Mouse (Mus musculus) forebrain, postnatal 0 days (tissue): Measurements from ENCODE around the gene Banp. TPM values are rescaled to one million over a fixed set of nuclear protein-coding genes. Genes with fewer than 3 reads are reported as not detected.
A peak's percentile ranks its signal among the peaks of the same experiment; 100 is the strongest.

Experiments used
- ATAC-seq: fragments of 200-750 bp; cut with Nextera tagmentation; 2 replicates; pipeline ENCODE4 v1.8.0; 2017; ENCODE audit warnings: mild to moderate bottlenecking, moderate library complexity
- DNase-seq: peaks from one replicate; pipeline ENCODE4 v3.0.0-alpha.2; 2015
- H3K27ac ChIP-seq: fragments of 300-500 bp; sonication (generic); 2 replicates; pipeline ENCODE4 v1.5.1; 2014; ENCODE audit warnings: low read depth, mild to moderate bottlenecking, antibody characterized with exemption, low read length, moderate library complexity, mixed read lengths
- H3K27me3 ChIP-seq: fragments of 300-500 bp; sonication (generic); 2 replicates; pipeline ENCODE4 v1.6.1; 2014; ENCODE audit warnings: mild to moderate bottlenecking, low read length, mixed read lengths; ENCODE audit not compliant: insufficient read depth
- H3K36me3 ChIP-seq: fragments of 300-500 bp; sonication (generic); 2 replicates; pipeline ENCODE4 v1.6.1; 2014; ENCODE audit warnings: mild to moderate bottlenecking, moderate library complexity; ENCODE audit not compliant: insufficient read depth
- H3K4me1 ChIP-seq: fragments of 300-500 bp; sonication (generic); 2 replicates; pipeline ENCODE4 v1.6.1; 2014; ENCODE audit warnings: antibody characterized with exemption; ENCODE audit not compliant: insufficient read depth
- H3K4me2 ChIP-seq: fragments of 300-500 bp; sonication (generic); 2 replicates; pipeline ENCODE4 v1.6.1; 2014; ENCODE audit warnings: low read depth, mild to moderate bottlenecking, moderate library complexity
- H3K4me3 ChIP-seq: fragments of 300-500 bp; sonication (generic); 2 replicates; pipeline ENCODE4 v1.5.1; 2014; ENCODE audit warnings: low read depth, low read length, mixed read lengths
- H3K9ac ChIP-seq: fragments of 300-500 bp; sonication (generic); 2 replicates; pipeline ENCODE4 v1.6.1; 2014; ENCODE audit warnings: mild to moderate bottlenecking
- H3K9me3 ChIP-seq: fragments of 300-500 bp; sonication (generic); 2 replicates; pipeline ENCODE4 v1.6.1; 2016; ENCODE audit warnings: low read length
- CTCF ChIP-seq: sonication (generic); IDR thresholded peaks from 2 replicates; pipeline ENCODE4 v1.5.1; 2016; ENCODE audit warnings: antibody characterized with exemption, control low read depth, low read depth
- WGBS: fragments of 180-500 bp; shearing (Covaris S2); extraction: QIAGEN DNeasy Blood & Tissue Kit; methylation state at CpG from one replicate; pipeline ENCODE4 v1.1.7; 2014; 5-methylcytosine and 5-hydroxymethylcytosine counted together
- polyA plus RNA-seq: library from polyadenylated mRNA; unstranded; fragments of >200 nt; fragmentation: Nextera tagmentation; extraction: Ambion mirVana; gene quantifications from 2 replicates; pipeline ENCODE4 v1.2.1, GENCODE M21; 2015
- total RNA-seq: library from RNA; depleted of rRNA; stranded (reverse); fragments of >200 nt; gene quantifications from 2 replicates; pipeline ENCODE4 v1.2.3, GENCODE M21; 2014

The Banp gene
- total and polyA plus RNA-seq, 2 experiments from 2014 or later, result 29.3 to 37.9 TPM

GRCm38 (mm10) chr8:122006688-122007484 is 57.3 kb downstream of the Banp start:
- Histone ChIP-seq H3K27ac (peak overlapping the region; percentile 72), H3K4me3 (peak overlapping the region; percentile 19)

GRCm38 (mm10) chr8:122008395-122008794 is 58.8 kb downstream of the Banp start:
- H3K9ac ChIP-seq, result no peak overlapping the region
- H3K36me3 ChIP-seq, result peaks cover 12% of the 10 kb centered on the region; the same call in 1 of the 2 replicates
- DNase-seq, result no peak
- no peaks in the 10 kb centered on the region for H3K4me1 ChIP-seq
- no peak overlapping the region for H3K4me3 ChIP-seq
- no peak overlapping the region for H3K4me2 ChIP-seq
- ATAC-seq, result no peak
- 74% methylated on average over 5 of the region's 5 CpGs for WGBS
- no peaks in the 10 kb centered on the region for H3K9me3 ChIP-seq
- no peaks in the 10 kb centered on the region for H3K27me3 ChIP-seq
- no peak overlapping the region for H3K27ac ChIP-seq
- no peak for TF ChIP-seq CTCF

More at GRCm38 (mm10) chr8:122006688-122007484, 57.3 kb downstream of the Banp start:
- peak; percentile 72 for DNase-seq
- no peaks in the 10 kb centered on the region for H3K4me1 ChIP-seq
- peaks cover 24% of the 10 kb centered on the region for H3K36me3 ChIP-seq
- no peaks in the 10 kb centered on the region for H3K9me3 ChIP-seq
- no peaks in the 10 kb centered on the region for H3K27me3 ChIP-seq
- TF ChIP-seq CTCF, result no peak
- peak; percentile 84 for ATAC-seq
- H3K9ac ChIP-seq, result peak overlapping the region; percentile 31; the same call in 1 of the 2 replicates
- 66% methylated on average over 13 of the region's 13 CpGs for WGBS
- H3K4me2 ChIP-seq, result peak overlapping the region; percentile 39

- ATAC-seq, result no peak
- H3K4me2 ChIP-seq, result no peak overlapping the region
- 91% methylated on average over 5 of the region's 5 CpGs for WGBS
- H3K27ac ChIP-seq, result no peak overlapping the region
- no peak for DNase-seq
- peaks cover 12% of the 10 kb centered on the region; the same call in 1 of the 2 replicates for H3K36me3 ChIP-seq
- no peaks in the 10 kb centered on the region for H3K27me3 ChIP-seq
- TF ChIP-seq CTCF, result no peak
- no peak overlapping the region for H3K9ac ChIP-seq
- no peaks in the 10 kb centered on the region for H3K9me3 ChIP-seq
- peaks cover 12% of the 10 kb centered on the region for H3K4me1 ChIP-seq
- no peak overlapping the region for H3K4me3 ChIP-seq
These were observed 61.1 kb downstream of the Banp start for GRCm38 (mm10) chr8:122010638-122011037.

GRCm38 (mm10) chr8:122011066-122011588 is 61.6 kb downstream of the Banp start:
- Histone ChIP-seq H3K4me1 (peaks cover 12% of the 10 kb centered on the region), H3K9ac (no peak overlapping the region), H3K27me3 (no peaks in the 10 kb centered on the region), H3K36me3 (0 out of 2 replicates have a peak, but pooled peaks cover 12% of the 10 kb centered on the region), H3K4me2 (no peak overlapping the region), H3K27ac (no peak overlapping the region), H3K4me3 (no peak overlapping the region), H3K9me3 (no peaks in the 10 kb centered on the region)
- no peak for ATAC-seq
- DNase-seq, result no peak
- TF ChIP-seq CTCF, result peak; percentile 14; the same call in 1 of the 2 replicates
- WGBS, result 63% methylated on average over 7 of the region's 7 CpGs

- H3K36me3 ChIP-seq, result peaks cover 8% of the 10 kb centered on the region
- H3K4me3 ChIP-seq, result no peak overlapping the region
- no peaks in the 10 kb centered on the region for H3K27me3 ChIP-seq
- peak; percentile 51; the same call in 1 of the 2 replicates for ATAC-seq
- H3K9me3 ChIP-seq, result no peaks in the 10 kb centered on the region
- peaks cover 18% of the 10 kb centered on the region for H3K4me1 ChIP-seq
- H3K9ac ChIP-seq, result no peak overlapping the region
- 0 out of 2 replicates have a peak overlapping the region, but pooled peaks have one; percentile 31 for H3K27ac ChIP-seq
- peak; percentile 65 for DNase-seq
- no peak for TF ChIP-seq CTCF
- no peak overlapping the region for H3K4me2 ChIP-seq
- WGBS, result 43% methylated on average over 3 of the region's 3 CpGs
These were observed 65.1 kb downstream of the Banp start for GRCm38 (mm10) chr8:122014606-122015005.

- Histone ChIP-seq H3K27me3 (no peaks in the 10 kb centered on the region), H3K27ac (peak overlapping the region; percentile 35; the same call in 1 of the 2 replicates), H3K9ac (no peak overlapping the region), H3K4me1 (peaks cover 18% of the 10 kb centered on the region), H3K9me3 (no peaks in the 10 kb centered on the region), H3K4me2 (no peak overlapping the region), H3K36me3 (peaks cover 10% of the 10 kb centered on the region), H3K4me3 (no peak overlapping the region)
- 62% methylated on average over 22 of the region's 22 CpGs for WGBS
- ATAC-seq (no peak), DNase-seq (peak; percentile 52)
- no peak for TF ChIP-seq CTCF
These were observed 68.7 kb downstream of the Banp start for GRCm38 (mm10) chr8:122018046-122018831.
